Mouse (Mus musculus): ENCODE measurements at regions not wholly inside any gene's neighbourhood (a gene's known extent, or its start where the extent isn't known, plus 50 kb on each side); places are given as distances from the start of the nearest gene placed in this dataset.

- TF ChIP-seq CTCF (IDR thresholded peaks at IDR 0.05; ENCODE audit: low read depth) (no peak), EP300 (IDR thresholded peaks at IDR 0.05; ENCODE audit: low read depth) (no peak)
Observed at GRCm38 (mm10) chr8:92133484-92134406, 223.7 kb upstream of the Irx5 start.

Measured in liver, postnatal 0 days (tissue).